Mouse (Mus musculus) CD4-positive, CD25-positive, alpha-beta regulatory T cell, adult 2 months (primary cell): ENCODE data around the gene Olfr275.
"Not testable (repeated sequence)": the region's sequence is repeated elsewhere in the genome, so short reads cannot be mapped to it uniquely, and the experiment has no call there.

Experiments used
- DNase-seq: peaks from one replicate; pipeline ENCODE4 v3.0.0-alpha.2; 2012; ENCODE audit warnings: low read depth, low spot score

The Olfr275 gene

DNA sequence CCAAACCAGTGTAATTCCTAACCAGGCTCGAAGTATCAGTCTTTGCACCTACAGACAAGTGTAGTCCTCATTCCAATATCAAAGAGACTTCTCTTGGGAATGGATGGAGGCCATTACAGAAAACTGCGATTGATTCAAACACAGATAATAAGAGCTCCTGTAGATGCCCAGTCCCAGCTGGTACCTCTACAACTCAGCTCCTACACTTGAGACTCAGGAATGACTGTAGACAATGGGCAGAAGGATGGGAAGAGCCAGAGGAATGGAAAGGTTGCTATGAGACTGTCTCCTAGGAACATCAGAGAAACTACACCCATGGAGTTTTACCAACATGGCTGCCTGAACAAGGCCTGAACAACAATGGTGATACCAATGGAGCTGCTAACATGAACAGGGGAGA is at the start of gene Olfr275:
Gene Olfr275, plus strand, starts transcription at position 301 of the 400 bp plus-strand sequence.
- no peak for DNase-seq

DNA sequence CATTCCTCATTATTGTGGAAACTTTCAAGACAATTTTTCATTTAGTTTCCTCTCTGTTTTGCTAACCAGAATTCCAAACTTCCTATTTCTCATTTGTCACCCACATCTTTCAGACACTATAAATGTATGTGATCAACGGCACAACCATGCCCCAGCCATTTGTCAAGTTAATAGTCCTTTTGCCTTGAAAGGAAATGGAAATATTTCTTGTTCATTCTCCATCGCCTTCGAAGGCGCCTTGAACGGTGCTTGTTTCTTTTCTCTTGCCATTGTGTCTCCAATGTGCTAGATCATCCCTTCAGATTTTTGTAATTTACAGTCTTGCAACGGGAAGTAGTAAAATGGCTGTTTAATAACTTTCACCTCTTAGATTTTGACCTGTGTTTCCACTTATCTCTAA is 48.8 kb upstream of the Olfr275 start:
- DNase-seq, result no peak

DNA sequence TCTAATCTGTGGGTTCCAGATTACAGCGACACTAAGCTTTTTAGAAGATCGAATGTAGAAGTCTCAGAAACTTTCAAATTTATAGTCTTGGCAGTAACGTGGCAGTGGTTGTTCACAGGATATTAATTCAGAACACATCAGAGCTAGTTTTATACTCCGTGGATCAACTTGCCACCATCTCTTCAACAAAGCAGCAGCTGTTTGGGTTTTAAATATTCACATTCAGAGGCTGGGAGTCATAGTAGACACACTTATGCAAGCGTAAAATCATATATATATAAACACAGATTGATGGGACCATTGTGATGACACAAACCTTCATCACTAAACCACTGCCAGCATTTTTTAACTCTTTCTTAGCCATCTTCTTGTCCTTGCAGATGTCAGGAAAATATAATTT is 42.2 kb upstream of the Olfr275 start:
- DNase-seq, result no peak

DNA sequence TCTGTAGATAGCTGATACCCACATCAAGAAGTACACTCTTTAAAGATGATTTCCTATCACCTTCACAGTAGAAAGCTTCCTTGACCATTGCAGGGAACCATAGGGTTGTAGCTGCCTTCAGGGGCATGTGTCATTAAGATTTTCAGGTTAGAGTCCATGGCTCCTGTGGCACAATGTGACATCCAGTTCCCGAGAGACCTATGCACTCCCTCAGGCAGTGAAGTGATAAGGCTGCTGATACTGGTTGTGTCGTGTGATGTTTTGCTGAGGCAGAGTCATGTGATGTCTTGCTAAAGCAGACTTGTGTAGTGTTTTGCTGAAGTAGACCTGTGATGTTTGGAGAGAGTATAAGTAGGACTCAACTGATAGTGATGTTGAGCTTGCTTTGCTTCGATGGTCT is 14.4 kb upstream of the Olfr275 start:
- no peak for DNase-seq

DNA sequence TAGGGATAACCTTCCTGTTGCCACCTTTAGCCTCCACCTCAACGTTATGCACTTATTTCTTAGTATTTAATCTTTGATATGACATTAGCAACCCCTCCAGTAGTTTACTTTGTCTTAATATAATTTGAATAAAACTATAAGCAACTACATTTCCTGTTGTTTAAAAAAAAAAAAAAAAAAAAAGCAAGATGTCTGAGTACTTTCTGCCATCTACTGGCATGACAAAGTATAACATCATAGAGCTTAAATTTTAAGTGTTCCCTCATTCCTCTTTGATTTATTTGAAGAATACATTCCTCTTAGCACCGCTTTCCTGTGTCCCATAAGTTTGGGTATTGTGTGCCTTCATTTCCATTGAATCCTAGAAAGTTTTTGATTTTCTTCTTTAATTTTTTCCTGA is 2.5 kb upstream of the Olfr275 start:
- no peak for DNase-seq

DNA sequence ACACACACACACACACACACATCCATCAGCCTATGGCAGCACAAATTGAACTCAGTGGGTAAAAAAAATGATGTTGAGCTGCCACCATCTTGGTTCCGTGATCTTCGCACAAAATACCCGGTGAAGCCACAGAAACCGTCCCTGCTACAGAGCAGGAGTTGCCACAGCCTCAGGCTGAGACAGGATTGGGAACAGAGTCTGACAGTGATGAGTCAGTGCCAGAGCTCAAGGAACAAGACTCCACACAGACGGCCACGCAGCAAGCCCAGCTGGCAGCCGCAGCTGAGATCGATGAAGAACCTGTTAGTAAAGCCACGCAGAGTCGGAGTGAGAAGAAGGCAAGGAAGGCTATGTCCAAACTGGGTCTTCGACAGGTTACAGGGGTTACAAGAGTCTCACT is 7.0 kb downstream of the Olfr275 start:
- DNase-seq, result no peak

DNA sequence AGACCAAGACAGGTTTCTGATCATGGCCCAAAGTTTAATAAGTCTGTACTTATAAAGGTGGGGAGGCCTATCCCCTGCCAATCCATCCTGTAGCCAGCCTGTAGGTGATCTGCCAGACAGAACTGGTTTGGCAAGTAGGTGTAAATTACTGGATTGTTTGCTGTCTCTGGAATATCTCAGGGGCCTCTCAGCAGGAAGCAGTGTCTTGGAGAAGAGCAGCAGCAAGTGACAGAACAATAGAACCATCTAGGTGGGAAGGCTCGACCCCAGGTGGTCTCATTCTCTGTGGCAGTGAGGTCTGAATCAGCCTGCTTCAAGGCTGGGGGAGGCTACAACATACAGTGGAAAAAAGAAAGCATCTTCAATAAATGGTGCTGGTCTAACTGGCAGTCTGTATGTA is 31.0 kb downstream of the Olfr275 start:
- not testable (repeated sequence) for DNase-seq

DNA sequence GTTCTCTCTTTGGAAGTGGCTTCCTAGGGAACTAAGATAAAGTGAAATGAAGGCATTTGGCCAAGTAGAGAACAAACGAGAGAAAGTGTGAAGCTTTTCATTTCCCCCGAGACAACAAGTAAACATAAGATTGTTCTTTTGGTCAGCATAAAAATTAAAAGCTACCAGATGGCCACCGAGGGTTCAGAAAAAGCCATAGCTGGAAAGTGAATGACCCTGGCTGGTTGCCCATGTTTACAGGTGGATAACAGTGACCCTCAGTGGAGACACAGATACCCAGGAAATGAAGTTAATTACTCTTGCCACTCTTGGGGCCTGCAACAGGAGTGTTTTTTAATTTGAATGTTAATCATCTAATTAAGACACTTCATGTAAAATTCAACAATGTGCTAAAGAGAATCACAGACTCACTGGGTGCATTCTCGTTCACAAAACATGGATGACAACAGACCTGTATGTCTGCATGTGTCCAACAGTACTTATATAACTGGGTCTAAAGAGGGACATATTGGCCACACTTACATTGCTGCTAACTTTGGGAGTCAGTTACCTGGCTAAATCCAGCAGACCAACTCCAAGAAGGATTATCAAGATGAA is 34.7 kb downstream of the Olfr275 start:
- no peak for DNase-seq

DNA sequence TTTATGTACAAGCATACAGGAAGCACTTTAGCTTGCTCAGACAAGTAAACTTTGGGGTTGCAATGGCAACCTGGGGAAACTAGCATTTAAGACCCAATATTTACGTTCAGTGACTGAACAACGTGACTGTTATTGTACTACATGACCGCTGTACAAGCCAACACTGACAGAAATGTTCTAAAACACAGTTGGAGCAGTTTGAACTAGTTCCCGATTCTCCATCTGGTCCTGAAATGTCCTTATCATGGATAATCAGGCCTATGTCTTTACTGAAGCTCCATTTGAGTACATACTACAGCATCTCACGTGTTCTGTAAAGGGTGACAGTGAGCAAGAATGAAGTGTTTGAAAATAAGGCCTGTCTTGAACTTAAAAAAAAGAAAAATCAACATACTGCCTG is 35.3 kb downstream of the Olfr275 start:
- no peak for DNase-seq

DNA sequence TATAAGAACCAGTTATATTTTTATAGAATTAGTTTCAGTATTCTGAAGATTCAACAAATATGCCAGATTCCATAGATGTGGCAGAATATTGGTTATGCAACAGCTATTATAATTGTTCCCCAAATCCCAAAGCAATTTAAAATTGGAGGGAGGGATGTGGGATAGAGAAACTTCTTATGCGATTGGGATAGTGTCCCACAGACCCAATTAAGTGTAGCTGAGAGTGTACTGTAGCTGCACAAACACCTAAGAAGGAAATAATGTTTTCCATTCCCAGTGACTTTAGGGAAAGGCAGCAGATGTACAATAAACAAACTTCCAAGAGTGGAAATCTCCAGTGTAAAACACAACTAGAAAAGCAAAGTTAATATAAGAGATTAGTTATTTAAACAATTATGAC is 44.7 kb downstream of the Olfr275 start, which contains the start of gene Olfr273:
Gene Olfr273, minus strand, starts transcription at position 101 of the 400 bp plus-strand sequence.
- DNase-seq, result no peak

DNA sequence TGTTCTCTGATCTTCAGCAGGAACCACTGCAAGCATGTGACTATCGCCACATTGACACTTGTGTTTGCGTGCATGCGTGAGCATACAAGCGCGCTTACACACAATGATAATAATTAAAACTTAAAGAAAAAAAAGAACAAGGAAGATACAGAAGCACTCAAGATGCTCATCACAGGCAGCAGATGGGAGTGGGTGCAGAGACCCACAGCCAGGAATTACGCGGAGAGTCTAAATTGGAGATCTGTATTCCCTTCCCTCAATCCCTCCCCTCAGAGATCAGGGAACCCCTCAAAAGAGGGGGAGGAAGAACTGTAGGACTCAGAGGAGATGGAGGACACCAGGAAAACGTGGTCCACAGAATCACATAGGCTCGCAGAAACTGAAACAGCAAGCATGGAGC is 49.8 kb downstream of the Olfr275 start:
- DNase-seq, result no peak
